Mouse (Mus musculus) C3H10T1/2 (cell line): ENCODE data around the gene Scgn. TPM values are rescaled to one million over a fixed set of nuclear protein-coding genes. Genes with fewer than 3 reads are reported as not detected.

ENCODE experiments used
- polyA plus RNA-seq, 2 experiments: library from polyadenylated mRNA; unstranded; fragments of >200 nt; fragmentation: generic; extraction: Trizol; gene quantifications; one replicate each; pipeline ENCODE4 v1.2.1; 2012; ENCODE audit warnings: missing spikeins in 2 of 2

Scgn gene
- polyA plus RNA-seq, result not detected

DNA sequence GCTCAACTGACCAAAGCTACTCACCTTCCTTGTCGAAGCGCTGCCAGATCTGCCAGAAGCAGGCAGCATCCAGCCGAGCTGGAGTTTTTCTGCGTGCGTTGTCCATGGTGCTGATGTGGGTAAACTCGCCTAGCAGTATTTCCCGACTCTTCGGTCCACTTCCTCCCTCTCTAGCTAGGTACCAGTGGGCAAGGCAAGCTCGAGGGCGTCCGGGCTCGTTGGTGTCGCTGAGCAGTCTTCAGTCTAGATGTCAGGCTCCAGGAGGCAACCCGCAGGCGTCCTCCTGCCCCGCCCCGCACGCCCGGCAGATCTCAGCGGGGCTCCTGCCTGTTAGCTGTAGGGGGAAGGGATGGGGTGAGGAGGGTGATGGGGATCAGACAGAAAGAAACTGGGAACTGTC lies at the start of gene Scgn:
Scgn (minus strand) TSS at position 287 of the 400 bp plus-strand sequence.

GRCm38 (mm10) chr13:23934211-23934520 lies 56.8 kb downstream of the Scgn start, which contains the start of gene Hist1h2aa:
TSS of gene Hist1h2aa (plus strand) at chr13:23934462.

DNA sequence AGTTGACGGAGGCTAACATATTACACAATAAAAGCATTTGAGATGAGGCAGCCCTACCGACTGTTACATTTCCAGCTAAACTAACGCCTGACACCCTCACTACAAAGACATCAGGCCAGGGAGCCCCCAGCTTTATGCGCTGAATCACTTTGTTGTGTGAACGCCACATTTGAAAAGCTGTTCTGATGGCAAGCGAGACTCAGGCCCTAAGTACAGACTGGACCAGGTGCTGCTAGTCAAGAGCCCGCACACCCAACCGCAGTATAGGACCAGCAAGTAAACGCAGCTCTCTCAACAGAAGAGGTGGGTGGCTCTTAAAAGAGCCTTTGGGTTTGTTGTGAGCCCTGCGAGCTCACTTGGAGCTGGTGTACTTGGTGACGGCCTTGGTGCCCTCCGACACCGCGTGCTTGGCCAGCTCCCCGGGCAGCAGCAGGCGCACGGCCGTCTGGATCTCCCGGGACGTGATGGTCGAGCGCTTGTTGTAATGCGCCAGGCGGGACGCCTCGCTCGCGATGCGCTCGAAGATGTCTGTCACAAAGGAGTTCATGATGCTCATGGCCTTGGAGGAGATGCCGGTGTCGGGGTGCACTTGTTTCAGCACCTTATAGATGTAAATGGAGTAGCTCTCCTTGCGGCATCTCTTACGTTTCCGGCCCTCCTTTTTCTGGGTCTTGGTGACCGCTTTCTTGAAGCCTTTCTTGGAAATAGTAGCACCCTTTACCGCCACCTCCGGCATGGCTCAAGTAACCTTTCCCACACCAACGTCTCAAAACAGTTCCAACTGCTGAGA lies 57.4 kb downstream of the Scgn start, which contains the start of gene Hist1h2ba:
Hist1h2ba (minus strand) TSS at position 736 of the 790 bp plus-strand sequence.

GRCm38 (mm10) chr13:23914376-23915167 lies 76.4 kb downstream of the Scgn start, which contains the start of gene Slc17a4:
TSS of gene Slc17a4 (minus strand) at chr13:23915009.

Other genes with a start within 250 kb of the Scgn start
- gene Hist1h3c, start 245.6 kb downstream of the Scgn start, polyA plus RNA-seq, result 10 to 100 TPM in 1 of 2 experiments, 1 to 10 TPM in 1; 5.7 to 21.7 TPM
- 10 to 100 TPM in 1 of 2 experiments, 1 to 10 TPM in 1; 3.2 to 12.9 TPM for gene Hist1h2bb, start 244.5 kb downstream of the Scgn start, polyA plus RNA-seq
- gene Hist1h2ab, start 240.1 kb downstream of the Scgn start, polyA plus RNA-seq, result 10 to 100 TPM in 1 of 2 experiments, 1 to 10 TPM in 1; 4.4 to 13.0 TPM
- gene Hist1h3b, start 238.9 kb downstream of the Scgn start, polyA plus RNA-seq, result 1 to 10 TPM; 2.9 to 8.0 TPM
- 10 to 100 TPM; 12.9 to 53.5 TPM for gene Hist1h4b, start 234.2 kb downstream of the Scgn start, polyA plus RNA-seq
- gene Hist1h4a, start 230.0 kb downstream of the Scgn start, polyA plus RNA-seq, result 10 to 100 TPM in 1 of 2 experiments, 1 to 10 TPM in 1; 4.4 to 17.3 TPM
- gene Hist1h3a, start 228.8 kb downstream of the Scgn start, polyA plus RNA-seq, result 1 to 10 TPM; 3.2 to 8.0 TPM
- gene Hist1h1a, start 227.5 kb downstream of the Scgn start, polyA plus RNA-seq, result 1 to 10 TPM in 1 of 2 experiments, under 1 TPM in 1; 0.26 to 1.2 TPM
- under 1 TPM in 1 of 2 experiments, not detected in 1; 0.05 TPM for gene Trim38, start 221.3 kb downstream of the Scgn start, polyA plus RNA-seq
- not detected for gene Slc17a2, start 184.2 kb downstream of the Scgn start, polyA plus RNA-seq
- gene Slc17a3, start 151.8 kb downstream of the Scgn start, polyA plus RNA-seq, result not detected
- gene Slc17a1, start 123.5 kb downstream of the Scgn start, polyA plus RNA-seq, result not detected
- gene Slc17a4, start 76.2 kb downstream of the Scgn start, polyA plus RNA-seq, result not detected
- not detected for gene Hist1h2ba, start 57.1 kb downstream of the Scgn start, polyA plus RNA-seq
- gene Hist1h2aa, start 56.8 kb downstream of the Scgn start, polyA plus RNA-seq, result not detected